Mouse (Mus musculus) thymus, postnatal 0 days (tissue): Measurements from ENCODE around the gene Tmem120a. TPM values are rescaled to one million over a fixed set of nuclear protein-coding genes. Genes with fewer than 3 reads are reported as not detected.

Experiments used
- DNase-seq: peaks from one replicate; pipeline ENCODE4 v3.0.0-alpha.2; 2015; ENCODE audit warnings: low spot score
- microRNA-seq: library from miRNA; unstranded; fragments of <30 nt; microRNA quantifications from one replicate; pipeline ENCODE4, GENCODE M21; 2016; ENCODE audit warnings: borderline number of aligned reads
- polyA plus RNA-seq: library from polyadenylated mRNA; unstranded; fragments of >200 nt; fragmentation: Nextera tagmentation; extraction: Ambion mirVana; gene quantifications from 2 replicates; pipeline ENCODE4 v1.2.1, GENCODE M21; 2015

Gene Tmem120a
- polyA plus RNA-seq, 1 experiment from 2014 or later = 37.3 TPM

DNA sequence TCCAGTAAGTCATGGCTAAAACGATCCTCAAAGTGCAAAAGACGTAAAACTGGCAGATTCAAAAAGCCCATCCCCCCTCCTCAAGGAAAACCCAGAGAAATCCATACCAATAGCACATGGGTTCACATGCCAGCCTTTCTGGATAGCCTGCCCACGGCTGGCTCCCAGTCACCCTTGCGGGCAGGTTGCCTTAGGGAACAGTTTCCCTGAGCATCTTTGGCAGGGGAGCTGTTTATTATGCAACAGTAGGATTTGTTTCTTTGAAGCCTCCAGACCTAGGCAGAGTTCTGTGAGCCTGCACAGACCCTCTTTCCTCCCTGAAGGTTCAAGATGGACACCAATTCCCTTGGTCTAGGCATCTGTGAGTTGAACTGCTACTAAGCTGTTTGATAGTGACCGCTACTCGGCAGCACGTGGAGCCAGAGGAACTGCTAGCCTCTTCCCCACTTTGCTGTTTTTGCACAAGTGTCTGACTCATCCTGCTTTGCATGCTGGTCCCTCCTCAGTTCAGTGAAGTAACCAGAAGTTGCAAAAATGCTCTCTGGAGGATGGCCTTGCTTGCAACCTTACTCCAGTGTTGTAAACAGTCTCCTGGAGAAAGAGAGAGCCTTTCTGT, 33.5 kb downstream of the Tmem120a start:
- no peak for DNase-seq

DNA sequence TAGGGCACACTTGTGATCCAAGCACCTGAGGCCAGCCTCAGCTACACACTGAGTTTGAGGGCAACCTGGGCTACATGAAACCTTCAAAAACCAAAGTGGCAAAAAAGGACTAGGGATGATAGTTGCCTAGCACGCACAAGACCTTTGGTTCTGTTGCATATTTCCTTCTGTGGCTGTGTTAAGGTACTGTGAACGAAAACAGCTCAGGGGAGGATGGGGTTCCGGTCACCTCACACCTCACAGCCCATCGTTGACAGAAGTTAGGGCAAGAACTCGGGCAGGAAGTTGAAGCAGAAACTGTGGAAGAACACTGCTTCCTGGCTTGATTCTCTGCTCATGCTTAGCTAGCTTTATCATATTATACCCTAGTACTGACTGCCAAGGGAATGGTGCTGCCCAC, 34.5 kb downstream of the Tmem120a start:
- no peak for DNase-seq

GRCm38 (mm10) chr5:135707855-135708254, 36.4 kb downstream of the Tmem120a start:
- DNase-seq = no peak

GRCm38 (mm10) chr5:135707039-135707438, 37.2 kb downstream of the Tmem120a start:
- no peak for DNase-seq

DNA sequence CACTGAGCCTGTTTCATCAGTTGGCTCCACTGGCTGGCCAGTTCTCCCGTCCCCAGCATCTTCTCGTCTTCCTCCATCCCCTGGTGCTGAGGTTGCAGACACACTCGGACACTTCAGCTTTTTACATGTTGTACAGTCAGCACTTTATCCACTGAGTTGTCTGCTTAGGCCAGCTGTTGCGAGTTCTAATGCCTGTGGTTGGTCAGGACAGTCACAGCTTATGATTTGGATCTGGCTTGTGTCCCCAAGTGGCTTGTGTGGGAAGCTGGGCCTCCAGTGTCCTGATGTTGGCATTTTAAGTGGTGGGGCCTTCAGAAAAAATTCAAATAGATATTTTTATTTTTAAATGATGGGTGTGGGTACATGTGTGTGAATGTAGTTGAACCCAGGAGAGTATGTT, 38.9 kb downstream of the Tmem120a start:
- no peak for DNase-seq

DNA sequence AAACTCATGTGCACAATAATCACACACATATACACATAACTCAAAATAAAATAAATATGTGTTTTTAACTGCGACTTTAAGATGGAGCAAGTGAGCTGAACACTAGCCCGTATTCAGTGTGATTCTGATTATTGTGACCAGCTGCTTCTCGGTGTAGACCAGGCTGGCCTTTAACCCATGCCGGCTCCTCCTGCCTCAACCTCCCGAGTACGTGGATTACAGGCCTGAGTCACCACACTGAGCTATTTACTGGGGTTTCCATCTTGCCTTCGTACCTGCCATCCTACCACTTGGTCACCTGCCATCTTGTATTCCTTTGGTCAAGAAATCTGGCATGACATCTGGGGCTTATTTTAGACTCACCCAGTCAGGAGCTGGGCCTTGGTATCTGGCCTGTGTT, 40.8 kb downstream of the Tmem120a start:
- DNase-seq = no peak

DNA sequence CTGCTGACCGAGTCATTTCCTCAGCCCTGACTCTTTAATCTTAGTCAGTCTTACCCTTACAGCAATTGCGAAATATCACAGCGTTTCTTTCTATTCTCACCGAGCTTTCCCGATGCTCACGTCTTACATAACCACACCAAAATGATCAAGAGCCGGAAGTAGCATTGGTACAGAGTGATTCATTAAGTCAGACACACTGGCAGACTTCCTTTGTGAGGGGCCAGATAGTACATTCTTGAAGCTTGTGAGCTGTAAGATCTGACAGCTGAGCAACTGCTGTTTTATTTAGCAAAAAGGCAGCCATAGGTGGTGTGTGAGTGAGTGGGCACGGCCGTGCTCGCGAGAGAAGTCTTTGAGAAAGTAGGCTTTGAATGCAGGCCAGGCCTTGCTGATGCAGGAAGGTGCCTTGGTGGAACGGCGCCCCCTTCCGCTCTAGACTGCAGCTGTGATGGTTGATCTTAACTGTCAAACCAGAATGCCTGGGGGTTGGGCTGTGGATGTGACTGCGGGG, 41.5 kb downstream of the Tmem120a start:
- peak; percentile 93 for DNase-seq

DNA sequence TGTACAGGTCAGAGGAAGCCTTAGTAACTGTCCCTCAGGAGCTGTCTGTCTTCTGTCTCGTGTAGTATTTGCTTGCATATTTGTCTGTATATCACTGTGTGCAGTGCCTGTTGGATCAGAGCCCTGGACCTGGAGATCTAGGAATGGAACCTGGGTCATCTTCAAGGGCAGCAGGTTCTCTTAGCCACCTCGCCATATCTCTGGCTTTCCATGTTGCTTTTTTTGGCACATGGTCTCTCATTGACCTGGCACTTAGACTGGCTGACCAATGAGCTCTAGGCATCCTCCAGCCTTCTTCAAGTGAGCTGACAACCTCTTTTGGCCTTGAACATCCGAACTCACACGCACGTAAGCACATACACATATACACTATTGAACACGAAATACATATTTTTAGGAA, 42.1 kb downstream of the Tmem120a start:
- DNase-seq = no peak

- DNase-seq = no peak
Measured at GRCm38 (mm10) chr5:135701601-135702000, 42.6 kb downstream of the Tmem120a start.

GRCm38 (mm10) chr5:135697711-135698111, 46.5 kb downstream of the Tmem120a start:
- no peak for DNase-seq

GRCm38 (mm10) chr5:135695277-135695721, 48.9 kb downstream of the Tmem120a start:
- no peak for DNase-seq

GRCm38 (mm10) chr5:135693281-135693853, 50.9 kb downstream of the Tmem120a start:
- no peak for DNase-seq

- no peak for DNase-seq
Measured at GRCm38 (mm10) chr5:135691266-135691665, 53.0 kb downstream of the Tmem120a start.

GRCm38 (mm10) chr5:135690401-135690800, 53.8 kb downstream of the Tmem120a start:
- no peak for DNase-seq

Small RNAs within 50 kb of the gene (microRNA-seq; reads per million reads assigned to microRNA genes)
- not detected for gene Mir7034

Other genes with a start within 250 kb of the Tmem120a start
- gene Hip1, start 199.3 kb downstream of the Tmem120a start, polyA plus RNA-seq = 2.4 and 2.7 TPM in 2 replicates
- gene Ccl26, start 180.9 kb downstream of the Tmem120a start, polyA plus RNA-seq = not detected in 2 replicates
- gene Ccl24, start 171.4 kb downstream of the Tmem120a start, polyA plus RNA-seq = 32.0 and 35.5 TPM in 2 replicates
- 25.5 and 27.3 TPM in 2 replicates for gene Rhbdd2, start 111.8 kb downstream of the Tmem120a start, polyA plus RNA-seq
- gene Por, start 74.4 kb downstream of the Tmem120a start, polyA plus RNA-seq = 44.4 and 45.8 TPM in 2 replicates
- gene Styxl1, start 33.9 kb upstream of the Tmem120a start, polyA plus RNA-seq = 0.83 and 0.96 TPM in 2 replicates
- gene Mdh2, start 34.0 kb upstream of the Tmem120a start, polyA plus RNA-seq = 525 and 570 TPM in 2 replicates
- gene Srrm3, start 62.4 kb upstream of the Tmem120a start, polyA plus RNA-seq = 0.09 TPM in 1 of 2 replicates, not detected in the other
- gene Hspb1, start 143.5 kb upstream of the Tmem120a start, polyA plus RNA-seq = 23.7 and 29.1 TPM in 2 replicates
- gene Ywhag, start 190.2 kb upstream of the Tmem120a start, polyA plus RNA-seq = 69.4 and 69.8 TPM in 2 replicates
- 1.6 and 2.7 TPM in 2 replicates for gene Ssc4d, start 230.1 kb upstream of the Tmem120a start, polyA plus RNA-seq
- 0.53 and 0.64 TPM in 2 replicates for gene Zp3, start 235.7 kb upstream of the Tmem120a start, polyA plus RNA-seq